26 mouse cellular contexts compared by ENCODE assay signal in genomic region chr8:114847666-114848065, GRCm38 (mm10).
DNase-seq lines count a peak whose midpoint lies in the region; ATAC-seq and TF ChIP-seq lines count a peak whose summit lies in the region.
"Had no signal": no experiment of that assay in that cellular context is flagged by ENCODE, and none has a peak within 500 bp of the region (broad histone marks: within the 10 kb centered on the region; RNA-seq: fewer than 3 reads in every experiment).

No protein-coding gene starts in this region.

- no peak overlapping the region for H3ac ChIP-seq in myocyte (ENCODE audit: control insufficient read depth, insufficient read length)

- peaks cover 35% of the 10 kb centered on the region for H3K4me1 ChIP-seq in midbrain, embryonic 12.5 days
- H3K4me1 ChIP-seq in midbrain, embryonic 15.5 days, result peaks cover 35% of the 10 kb centered on the region

- TF ChIP-seq POLR2A in myocyte (IDR thresholded peaks at IDR 0.05; ENCODE audit: insufficient read length, low read depth), result no peak

- H3K4me3 ChIP-seq in midbrain, embryonic 12.5 days, result no peak overlapping the region
- H3K4me3 ChIP-seq in midbrain, embryonic 15.5 days, result no peak overlapping the region
- H3K4me3 ChIP-seq in myocyte, result no peak overlapping the region
- H3K4me3 ChIP-seq: embryonic facial prominence, embryonic 12.5 days; forebrain, embryonic 13.5 days; heart, embryonic 10.5 days; neural tube, embryonic 12.5 days had no signal

- DNase-seq in adrenal gland, adult 2 months, result peak; percentile 54
- no peak for DNase-seq in adrenal gland, postnatal 10 days
- DNase-seq in fat pad, adult 2 months (ENCODE audit: extremely low read depth, low read depth, low spot score), result peak; percentile 34
- DNase-seq in right cerebral cortex, adult 2 months (ENCODE audit: low spot score in 2 of 2), result no peak
- no peak for DNase-seq in right cerebral cortex, postnatal 36 days (ENCODE audit: low spot score in 2 of 2)
- DNase-seq: cerebellum, adult 18-20 months; cerebellum, postnatal 14 days; gastrocnemius, postnatal 10 days; heart, postnatal 4 days; kidney, adult 2 months; lung, adult 18-20 months; right cerebral cortex, postnatal 25 days; thymus, postnatal 14 days had no signal

- H3K27ac ChIP-seq in midbrain, embryonic 12.5 days (replicated peaks), result peak overlapping the region; percentile 5; the same call in 1 of the 2 replicates
- H3K27ac ChIP-seq in midbrain, embryonic 15.5 days, result no peak overlapping the region; the same call in 1 of the 2 replicates
- H3K27ac ChIP-seq: embryonic facial prominence, embryonic 12.5 days; forebrain, embryonic 13.5 days; heart, embryonic 10.5 days; hindbrain, embryonic 14.5 days; kidney, postnatal 0 days; neural tube, embryonic 12.5 days had no signal

- no peaks in the 10 kb centered on the region for H3K36me3 ChIP-seq in midbrain, embryonic 12.5 days
- no peaks in the 10 kb centered on the region for H3K36me3 ChIP-seq in midbrain, embryonic 15.5 days (replicated peaks)
- no peaks in the 10 kb centered on the region for H3K36me3 ChIP-seq in myocyte (ENCODE audit: control insufficient read depth, insufficient read depth)
- H3K36me3 ChIP-seq: embryonic facial prominence, embryonic 12.5 days; G1E; heart, embryonic 10.5 days; neural tube, embryonic 12.5 days had no signal

- H3K9ac ChIP-seq in midbrain, embryonic 12.5 days (replicated peaks), result no peak overlapping the region
- H3K9ac ChIP-seq in midbrain, embryonic 15.5 days, result no peak overlapping the region
- H3K9ac ChIP-seq: embryonic facial prominence, embryonic 12.5 days; forebrain, embryonic 13.5 days; hindbrain, embryonic 14.5 days; neural tube, embryonic 12.5 days had no signal

- ATAC-seq in midbrain, embryonic 12.5 days (ENCODE audit: low FRiP score, low read depth), result no peak
- no peak for ATAC-seq in midbrain, embryonic 15.5 days (replicated peaks)
- ATAC-seq: activated CD4-positive, CD25-positive, alpha-beta regulatory T cell, adult 4 months; forebrain, embryonic 13.5 days; inflammation-experienced regulatory T-cells, adult 6 months had no signal

- no peaks in the 10 kb centered on the region for H3K9me3 ChIP-seq in midbrain, embryonic 12.5 days
- no peaks in the 10 kb centered on the region for H3K9me3 ChIP-seq in midbrain, embryonic 15.5 days
- H3K9me3 ChIP-seq: embryonic facial prominence, embryonic 12.5 days; forebrain, embryonic 13.5 days; heart, embryonic 10.5 days had no signal

- 89% methylated on average over 7 of the region's 7 CpGs for WGBS in midbrain, embryonic 12.5 days
- WGBS in midbrain, embryonic 15.5 days, result 88% methylated on average over 7 of the region's 7 CpGs

- no peak overlapping the region for H3K4me2 ChIP-seq in midbrain, embryonic 12.5 days (replicated peaks)
- no peak overlapping the region for H3K4me2 ChIP-seq in midbrain, embryonic 15.5 days
- H3K4me2 ChIP-seq in myocyte (ENCODE audit: low read depth), result no peak overlapping the region
- H3K4me2 ChIP-seq: embryonic facial prominence, embryonic 12.5 days; forebrain, embryonic 13.5 days; hindbrain, embryonic 14.5 days; neural tube, embryonic 12.5 days had no signal

- no peaks in the 10 kb centered on the region for H3K79me2 ChIP-seq in myocyte (ENCODE audit: control insufficient read depth, insufficient read depth)

- H3K27me3 ChIP-seq in midbrain, embryonic 12.5 days, result no peaks in the 10 kb centered on the region; the same call in 1 of the 2 replicates
- H3K27me3 ChIP-seq in midbrain, embryonic 15.5 days (replicated peaks), result no peaks in the 10 kb centered on the region
- no peaks in the 10 kb centered on the region for H3K27me3 ChIP-seq in myocyte (ENCODE audit: control insufficient read depth, insufficient read depth, insufficient read length)
- H3K27me3 ChIP-seq: CH12.LX; embryonic facial prominence, embryonic 12.5 days; neural tube, embryonic 12.5 days had no signal

TF ChIP-seq in myocyte, 11 proteins besides CTCF, POLR2A, EP300 and RAD21:
- TF ChIP-seq CEBPB (IDR thresholded peaks at IDR 0.05; ENCODE audit: insufficient read depth, poor library complexity, severe bottlenecking) (peak; percentile 88), MYOD1 (IDR thresholded peaks at IDR 0.05; ENCODE audit: control insufficient read depth in 1 of 3, insufficient read length in 2 of 3, low read depth in 2 of 3) (no peak)

Comparison
In these comparisons a context has a peak if more than half of its experiments do, and no peak if none do; other contexts are left out.
1. DNase-seq: peak in adrenal gland, adult 2 months (single experiment) and fat pad, adult 2 months (single experiment); none in adrenal gland, postnatal 10 days (single experiment), right cerebral cortex, adult 2 months (0 of 2) and right cerebral cortex, postnatal 36 days (0 of 2).